Mouse (Mus musculus) bone marrow, adult 2 months (tissue): Measurements from ENCODE around the gene Nat8.

Source experiments
- CTCF ChIP-seq: fragments of 200-500 bp; IDR thresholded peaks from 2 replicates; pipeline ENCODE4 v1.5.1; 2011; ENCODE audit warnings: low read length, control low read depth; ENCODE audit not compliant: control insufficient read depth, insufficient read depth
- POLR2A ChIP-seq: fragments of 200-500 bp; IDR thresholded peaks from 2 replicates; pipeline ENCODE4 v1.6.1; 2011; ENCODE audit warnings: low read depth, mild to moderate bottlenecking, control low read depth, low read length, borderline replicate concordance; ENCODE audit not compliant: control insufficient read depth

DNA sequence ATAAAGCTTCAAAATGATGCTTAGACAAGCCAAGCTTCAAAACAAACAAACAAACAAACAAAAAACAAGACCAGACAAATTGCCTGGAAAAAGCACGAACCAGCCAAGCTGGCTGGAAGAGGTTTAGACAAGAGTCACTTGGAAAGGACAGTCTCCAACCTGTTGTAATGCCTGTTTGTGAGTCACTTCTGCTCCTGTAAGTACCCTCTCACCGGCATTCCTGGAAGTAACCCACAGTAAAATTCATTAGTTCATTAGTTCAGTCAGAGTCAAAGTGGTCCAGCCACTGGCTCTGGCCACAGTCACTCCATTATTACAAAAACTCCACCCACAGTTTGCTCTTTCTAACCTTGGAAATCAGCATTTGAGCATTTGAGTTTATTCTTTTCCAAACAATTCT, 32.0 kb upstream of the Nat8 start:
- TF ChIP-seq CTCF: no peak
- no peak for TF ChIP-seq POLR2A
